Mouse (Mus musculus) layer of hippocampus, adult 18-20 months (tissue): ENCODE measurements around the gene Gpr119. TPM values are rescaled to one million over a fixed set of nuclear protein-coding genes. Genes with fewer than 3 reads are reported as not detected.

Source experiments
- DNase-seq, 2 experiments: peaks; one replicate each; pipeline ENCODE4 v3.0.0; 2022; ENCODE audit warnings: low spot score in 2 of 2
- long read RNA-seq: library from polyadenylated mRNA; stranded (forward); transcript quantifications from one replicate; pipeline ENCODE4 v2.0.0, GENCODE M21; 2021
- microRNA-seq, 2 experiments: library from miRNA; unstranded; fragments of <30 nt; microRNA quantifications; one replicate each; pipeline ENCODE4 v1.2.0; 2021
- total RNA-seq, 2 experiments: library from RNA; stranded (reverse); gene quantifications; 2 replicates each; pipeline ENCODE4 v1.2.3; 2021

Gene Gpr119
- not detected for total RNA-seq
- long read RNA-seq, partial matches to known transcripts = 0 of 1 reads
- long read RNA-seq, other reads (novel, unspliced or antisense) = 1 of 1 reads

DNA sequence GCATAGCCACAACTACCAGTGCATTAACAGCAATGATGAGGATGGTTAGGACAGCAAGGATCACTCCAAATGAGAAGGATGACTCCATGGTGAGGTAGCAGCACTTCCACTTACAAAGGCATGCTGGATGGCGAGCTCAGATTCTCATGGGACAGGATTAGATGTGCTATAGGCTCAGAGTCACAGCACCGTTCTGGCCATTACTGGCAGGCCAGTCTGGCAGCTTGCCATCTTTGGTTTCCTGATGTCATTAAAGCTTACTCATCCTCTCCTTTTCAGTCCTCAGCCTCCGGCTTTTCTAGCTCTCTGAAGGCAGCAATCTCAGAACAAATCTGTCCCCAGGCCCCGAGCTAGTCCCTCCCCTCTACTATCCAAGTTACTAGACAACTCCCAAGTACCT is at the start of gene Gpr119:
Gene Gpr119 (minus strand): TSS at position 308 of the 400 bp plus-strand sequence.
- no peak for DNase-seq

DNA sequence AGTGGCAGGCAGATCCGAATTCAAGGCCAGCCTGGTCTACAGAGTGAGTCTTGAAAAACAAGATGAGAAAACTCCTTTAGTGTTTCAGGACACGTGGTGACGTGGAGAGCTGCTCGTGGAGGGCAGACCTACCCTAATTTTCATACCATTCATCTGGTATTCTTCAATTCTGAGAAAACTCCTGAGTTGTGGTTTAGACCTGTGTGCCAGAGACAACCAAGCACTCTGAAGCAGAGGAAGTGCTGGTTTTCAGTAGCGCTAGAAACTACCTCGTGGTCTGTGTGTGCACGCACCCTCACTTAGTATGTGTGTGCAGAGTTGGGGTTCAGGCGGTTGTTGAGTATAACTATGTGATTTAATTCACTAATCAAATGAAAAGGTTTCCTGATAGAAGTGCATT is 38.6 kb upstream of the Gpr119 start:
- DNase-seq = no peak

- no peak for DNase-seq
Observed at GRCm38 (mm10) chrX:48709701-48710100, 35.4 kb upstream of the Gpr119 start.

- DNase-seq = peak; percentile 84 to 93
Observed at GRCm38 (mm10) chrX:48694864-48695371, 20.6 kb upstream of the Gpr119 start, which contains the start of gene Rbmx2. Gene Rbmx2 (plus strand): TSS chrX:48695004.

DNA sequence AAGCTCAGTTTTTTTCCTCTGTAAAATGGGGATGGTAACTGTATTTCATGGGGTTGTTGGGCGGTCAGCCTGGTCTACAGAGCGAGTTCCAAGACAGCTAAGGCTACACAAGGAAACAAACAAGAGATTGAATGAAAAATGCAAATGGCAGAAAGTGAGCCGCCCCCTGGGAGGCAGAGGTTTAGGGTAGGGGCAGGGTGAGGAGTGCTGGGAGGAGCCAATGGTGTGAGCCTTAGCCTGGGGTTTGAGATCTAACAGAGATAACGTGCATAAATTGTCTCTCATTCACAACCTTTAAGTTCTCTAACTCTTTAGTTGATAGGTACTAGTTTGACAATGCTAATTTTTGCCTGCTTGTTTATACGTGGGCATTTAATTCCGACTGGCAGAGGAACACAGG is 20.2 kb upstream of the Gpr119 start:
- DNase-seq = no peak

- no peak for DNase-seq
Observed at GRCm38 (mm10) chrX:48683857-48684256, 9.6 kb upstream of the Gpr119 start.

GRCm38 (mm10) chrX:48683451-48683850 is 9.2 kb upstream of the Gpr119 start:
- DNase-seq = peak in 1 of 2 experiments; percentile 30

GRCm38 (mm10) chrX:48671714-48672113 is 2.6 kb downstream of the Gpr119 start:
- DNase-seq = no peak

- no peak for DNase-seq
Observed at GRCm38 (mm10) chrX:48669588-48669987, 4.7 kb downstream of the Gpr119 start.

GRCm38 (mm10) chrX:48666807-48667206 is 7.5 kb downstream of the Gpr119 start:
- DNase-seq = no peak

DNA sequence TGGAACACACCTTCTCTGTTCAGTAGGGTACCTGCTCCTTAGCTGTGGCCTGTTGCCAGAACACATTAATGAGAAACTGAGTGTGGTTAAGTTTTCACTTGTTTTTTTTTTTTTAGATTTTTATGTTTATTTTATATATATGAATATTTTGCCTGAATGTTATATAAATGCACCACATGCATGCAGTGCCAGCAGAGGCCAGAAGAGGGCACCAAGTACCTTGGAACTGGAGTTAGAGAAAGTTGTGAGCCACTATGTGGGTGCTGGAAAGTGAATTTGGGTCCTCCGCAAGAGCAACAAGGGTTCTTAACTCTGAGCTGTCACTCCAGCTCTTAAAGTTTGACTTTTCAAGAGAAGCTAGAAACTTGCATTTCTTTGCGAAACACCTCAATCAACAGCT is 30.2 kb downstream of the Gpr119 start:
- DNase-seq = peak in 1 of 2 experiments; percentile 30

- no peak for DNase-seq
Observed at GRCm38 (mm10) chrX:48637032-48637431, 37.2 kb downstream of the Gpr119 start.

DNA sequence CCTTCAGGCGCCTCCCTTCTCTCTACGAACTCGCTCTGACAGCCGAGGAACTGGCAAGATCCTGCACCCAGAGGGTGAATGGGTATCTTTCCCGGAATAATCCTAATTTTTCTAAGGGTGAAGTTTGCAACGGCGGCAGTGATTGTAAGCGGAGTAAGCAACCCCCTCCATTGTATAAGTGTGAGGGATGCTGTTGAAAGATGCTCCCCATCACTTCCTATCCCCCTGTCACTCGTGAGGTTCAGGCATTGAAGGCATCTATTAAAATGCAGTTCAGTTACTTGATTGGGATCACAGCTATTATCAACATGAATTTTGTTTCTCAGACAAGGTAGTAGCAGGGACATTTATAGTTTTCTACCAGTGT is 50.2 kb downstream of the Gpr119 start:
- no peak for DNase-seq

DNA sequence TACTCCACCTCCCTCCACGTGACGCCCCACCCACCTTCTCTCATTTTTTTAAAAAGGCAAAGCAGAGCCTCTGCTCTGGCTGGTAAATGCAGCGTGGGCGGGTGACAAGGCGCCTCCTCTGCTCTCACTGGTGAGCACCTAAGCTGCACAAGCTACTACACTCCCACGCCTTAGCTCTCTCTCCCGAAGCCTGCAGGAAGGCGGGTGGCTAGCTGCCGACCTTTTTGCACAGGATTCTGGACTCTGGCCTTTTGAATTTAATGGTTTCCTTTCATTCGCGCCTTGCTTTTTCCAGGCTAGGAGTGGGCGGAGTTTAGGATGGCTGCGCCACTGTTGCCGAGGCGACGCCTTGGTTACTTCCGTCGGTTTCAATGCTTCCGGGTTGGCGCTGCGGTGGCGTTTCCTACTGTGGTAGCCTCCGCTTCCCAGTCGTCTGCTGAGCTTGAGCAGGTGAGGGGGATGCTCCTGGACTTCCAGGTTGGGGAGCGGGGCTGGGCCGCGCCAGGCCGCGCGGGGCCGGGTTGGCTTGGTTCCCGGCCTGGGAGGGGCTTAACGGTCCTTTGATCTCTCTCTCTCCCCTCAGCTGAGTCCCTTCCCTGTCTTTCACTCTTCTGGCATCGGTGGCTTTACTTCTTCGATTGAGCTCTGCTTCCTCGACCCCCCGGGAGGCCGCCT is 50.8 kb downstream of the Gpr119 start, which contains the start of gene Slc25a14:
Gene Slc25a14 (plus strand): TSS at position 35 of the 675 bp plus-strand sequence.
- peak; percentile 79 to 85 for DNase-seq

- no peak for DNase-seq
Observed at GRCm38 (mm10) chrX:48623049-48623378, 51.3 kb downstream of the Gpr119 start.

Small RNAs within 50 kb of the gene (microRNA-seq; reads per million reads assigned to microRNA genes)
- 0 reads per million in 2 experiments for gene Gm27828

Other genes with a start within 250 kb of the Gpr119 start
- gene Elf4, start 211.3 kb downstream of the Gpr119 start, total RNA-seq = under 1 TPM; 0.89 to 0.99 TPM
- gene Aifm1, start 160.9 kb downstream of the Gpr119 start, total RNA-seq = 10 to 100 TPM; 22.7 to 28.3 TPM
- gene Rab33a, start 155.2 kb downstream of the Gpr119 start, total RNA-seq = 10 to 100 TPM; 18.3 to 21.5 TPM
- gene Zfp280c, start 80.0 kb downstream of the Gpr119 start, total RNA-seq = 10 to 100 TPM; 17.5 to 19.8 TPM
- gene Slc25a14, start 51.1 kb downstream of the Gpr119 start, total RNA-seq = 10 to 100 TPM; 55.3 to 57.7 TPM
- gene Rbmx2, start 20.5 kb upstream of the Gpr119 start, total RNA-seq = 1 to 10 TPM; 3.9 to 5.8 TPM
- gene Gm595, start 203.2 kb upstream of the Gpr119 start, total RNA-seq = not detected